ENCODE assay signal across 8 mouse cellular contexts in the genomic region with DNA sequence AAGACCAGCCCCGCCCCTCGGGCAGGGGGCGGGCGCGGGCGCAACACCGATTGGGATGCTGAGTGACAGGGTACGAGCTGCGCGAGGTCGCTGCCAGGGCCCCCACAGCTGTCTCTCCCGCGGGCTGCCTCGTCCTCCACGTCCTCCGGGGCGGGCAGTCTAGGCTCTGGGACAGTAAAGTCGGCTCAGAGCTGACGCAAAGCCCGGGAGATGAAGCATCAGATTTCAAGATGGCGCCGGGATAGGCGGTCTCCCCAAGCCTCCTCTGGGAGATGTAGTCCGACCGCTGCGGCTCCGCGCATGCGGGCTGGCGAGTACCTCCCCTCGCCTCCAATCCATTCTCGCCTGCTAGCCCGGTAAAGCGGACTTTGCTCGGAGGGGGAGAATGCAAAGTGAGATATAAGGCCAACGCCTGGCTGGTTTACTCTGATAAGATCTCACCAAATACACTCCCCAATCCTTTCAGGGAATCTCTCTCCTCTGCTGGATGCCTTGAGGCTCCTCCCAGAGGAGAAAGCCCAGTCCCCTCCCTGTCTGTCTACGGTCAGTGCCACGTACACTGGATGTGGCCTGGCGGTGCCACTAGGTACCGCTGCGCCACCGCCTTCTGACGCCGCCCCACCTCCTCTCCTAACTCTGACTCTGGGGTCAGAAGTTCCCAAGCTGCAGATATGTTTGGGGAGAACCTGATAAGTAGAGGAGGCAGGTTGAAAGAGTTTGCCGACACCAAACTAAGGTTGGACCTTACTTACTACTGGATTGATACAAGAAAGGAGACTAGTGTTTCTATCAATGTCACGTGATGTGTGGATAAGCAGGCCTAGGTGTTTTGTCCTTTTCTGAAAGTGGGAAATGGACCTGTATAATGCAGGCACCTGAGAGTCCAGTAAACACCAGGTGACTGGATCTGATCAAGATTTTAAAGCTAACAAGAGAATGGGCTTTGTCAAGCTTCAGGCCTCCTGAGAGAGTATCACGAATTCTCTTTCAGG.
DNase-seq lines count a peak whose midpoint lies in the region; ATAC-seq and TF ChIP-seq lines count a peak whose summit lies in the region.

No protein-coding gene starts in this region.

- no peaks in the 10 kb centered on the region for H3K27me3 ChIP-seq in CH12.LX (replicated peaks)
- no peaks in the 10 kb centered on the region for H3K27me3 ChIP-seq in forebrain, embryonic 12.5 days
- no peaks in the 10 kb centered on the region for H3K27me3 ChIP-seq in heart, postnatal 0 days (ENCODE audit: control insufficient read depth, insufficient read depth, low read length)
- H3K27me3 ChIP-seq in liver, embryonic 16.5 days (ENCODE audit: control insufficient read depth, insufficient read depth, low read depth, low read length), result peaks cover 17% of the 10 kb centered on the region
- no peaks in the 10 kb centered on the region for H3K27me3 ChIP-seq in neural tube, embryonic 13.5 days
- no peaks in the 10 kb centered on the region for H3K27me3 ChIP-seq in testis, adult 2 months (ENCODE audit: control insufficient read depth, insufficient read depth, low read length)

- ATAC-seq in forebrain, embryonic 12.5 days (ENCODE audit: low FRiP score), result peak; percentile 98
- peak; percentile 96 for ATAC-seq in heart, postnatal 0 days (ENCODE audit: insufficient read depth, low read depth)
- ATAC-seq in liver, embryonic 16.5 days (ENCODE audit: low read depth), result peak; percentile 92
- ATAC-seq in neural tube, embryonic 13.5 days (ENCODE audit: low read depth), result peak; percentile 98

- peak overlapping the region; percentile 40; the same call in 1 of the 2 replicates for H3K27ac ChIP-seq in CH12.LX (ENCODE audit: insufficient read depth, low read depth)
- peak overlapping the region; percentile 95 for H3K27ac ChIP-seq in forebrain, embryonic 12.5 days
- peak overlapping the region; percentile 67 for H3K27ac ChIP-seq in heart, postnatal 0 days (ENCODE audit: low read depth)
- peak overlapping the region; percentile 70 for H3K27ac ChIP-seq in liver, embryonic 16.5 days (ENCODE audit: low read length)
- H3K27ac ChIP-seq in neural tube, embryonic 13.5 days (replicated peaks), result peak overlapping the region; percentile 96
- peak overlapping the region; percentile 56 for H3K27ac ChIP-seq in testis, adult 2 months (ENCODE audit: control insufficient read depth, insufficient read depth, low read depth, low read length)

- H3K9ac ChIP-seq in CH12.LX (ENCODE audit: insufficient read depth, low read depth), result peak overlapping the region; percentile 53
- H3K9ac ChIP-seq in forebrain, embryonic 12.5 days, result peak overlapping the region; percentile 80
- peak overlapping the region; percentile 60 for H3K9ac ChIP-seq in heart, postnatal 0 days (replicated peaks; ENCODE audit: low read depth, low read length)
- H3K9ac ChIP-seq in liver, embryonic 16.5 days (ENCODE audit: low read depth, low read length), result peak overlapping the region; percentile 63
- peak overlapping the region; percentile 86 for H3K9ac ChIP-seq in neural tube, embryonic 13.5 days

- peak; percentile 92 for DNase-seq in CH12.LX (ENCODE audit: extremely low read depth)
- peak; percentile 67 for DNase-seq in c-Kit-positive CD71-positive TER-119-positive erythroid progenitor cells, embryonic 14.5 days (ENCODE audit: low spot score)
- peak; percentile 91 for DNase-seq in heart, postnatal 0 days (ENCODE audit: low spot score)
- peak; percentile 91 to 96 for DNase-seq in kidney, postnatal 4 days

- peaks cover 0 to 32% of the 10 kb centered on the region in 2 experiments; a peak in 2 of 4 replicates for H3K4me1 ChIP-seq in CH12.LX (ENCODE audit: control insufficient read depth in 1 of 2, insufficient read depth in 2 of 2)
- peaks cover 36% of the 10 kb centered on the region for H3K4me1 ChIP-seq in forebrain, embryonic 12.5 days
- H3K4me1 ChIP-seq in heart, postnatal 0 days (ENCODE audit: control insufficient read depth, insufficient read depth), result no peaks in the 10 kb centered on the region
- H3K4me1 ChIP-seq in liver, embryonic 16.5 days (ENCODE audit: control insufficient read depth, low read depth, low read length), result no peaks in the 10 kb centered on the region; the same call in 1 of the 2 replicates
- H3K4me1 ChIP-seq in neural tube, embryonic 13.5 days (replicated peaks), result peaks cover 42% of the 10 kb centered on the region
- H3K4me1 ChIP-seq in testis, adult 2 months (ENCODE audit: control insufficient read depth, insufficient read depth, low read length), result peaks cover 11% of the 10 kb centered on the region

- no peak for TF ChIP-seq EP300 in CH12.LX (IDR thresholded peaks at IDR 0.05; ENCODE audit: low read length)
- TF ChIP-seq EP300 in heart, postnatal 0 days (IDR thresholded peaks at IDR 0.05; ENCODE audit: low read depth), result no peak

- in situ Hi-C loops in CH12.LX (cut with MboI; ENCODE audit: low pct_ligation_motif_present, low pct_unique_long_range_greater_than_20kb, low sequenced_read_pairs), result loop anchor here (5.0 to 25.0 kb wide), 3 partner anchors 86 to 569 kb away; partner anchors contain the start of gene Phgdh

- H3K4me3 ChIP-seq in CH12.LX (replicated peaks in 1 of 3; ENCODE audit: low read depth in 2 of 3, low read length in 2 of 3, poor library complexity in 1 of 3), result peak overlapping the region; percentile 73 to 93 (median 80)
- H3K4me3 ChIP-seq in forebrain, embryonic 12.5 days (replicated peaks), result peak overlapping the region; percentile 74
- peak overlapping the region; percentile 67 for H3K4me3 ChIP-seq in heart, postnatal 0 days (ENCODE audit: low read depth, low read length)
- H3K4me3 ChIP-seq in liver, embryonic 16.5 days (ENCODE audit: low read depth, low read length), result peak overlapping the region; percentile 64
- H3K4me3 ChIP-seq in neural tube, embryonic 13.5 days, result peak overlapping the region; percentile 74
- H3K4me3 ChIP-seq in testis, adult 2 months (ENCODE audit: control insufficient read depth, low read depth, low read length), result peak overlapping the region; percentile 90

- 4% methylated on average over 47 of the region's 47 CpGs for WGBS in forebrain, embryonic 12.5 days
- WGBS in heart, postnatal 0 days, result 2% methylated on average over 47 of the region's 47 CpGs
- WGBS in liver, embryonic 16.5 days (ENCODE audit: insufficient replicate concordance), result 2% methylated on average over 47 of the region's 47 CpGs
- 3% methylated on average over 47 of the region's 47 CpGs for WGBS in neural tube, embryonic 13.5 days

- peaks cover 0 to 14% of the 10 kb centered on the region in 2 experiments for H3K36me3 ChIP-seq in CH12.LX (replicated peaks in 1 of 2; ENCODE audit: control insufficient read depth in 1 of 2, insufficient read depth in 1 of 2, low read length in 1 of 2)
- no peaks in the 10 kb centered on the region for H3K36me3 ChIP-seq in forebrain, embryonic 12.5 days (replicated peaks)
- H3K36me3 ChIP-seq in heart, postnatal 0 days (replicated peaks; ENCODE audit: control insufficient read depth, insufficient read depth, low read length), result peaks cover 27% of the 10 kb centered on the region
- no peaks in the 10 kb centered on the region for H3K36me3 ChIP-seq in liver, embryonic 16.5 days (ENCODE audit: control insufficient read depth, insufficient read depth)
- H3K36me3 ChIP-seq in neural tube, embryonic 13.5 days, result no peaks in the 10 kb centered on the region
- no peaks in the 10 kb centered on the region for H3K36me3 ChIP-seq in testis, adult 2 months (ENCODE audit: control insufficient read depth, insufficient read depth, low read length)

- TF ChIP-seq RAD21 in CH12.LX (IDR thresholded peaks at IDR 0.05; ENCODE audit: low read depth, low read length), result peak; percentile 75

- peaks cover 16% of the 10 kb centered on the region; the same call in 1 of the 2 replicates for H3K79me2 ChIP-seq in CH12.LX (replicated peaks; ENCODE audit: control insufficient read depth, extremely low read depth, insufficient read depth, poor library complexity, severe bottlenecking)

- H3K9me3 ChIP-seq in CH12.LX (replicated peaks; ENCODE audit: low read length), result no peaks in the 10 kb centered on the region
- H3K9me3 ChIP-seq in forebrain, embryonic 12.5 days, result no peaks in the 10 kb centered on the region
- H3K9me3 ChIP-seq in heart, postnatal 0 days (replicated peaks; ENCODE audit: control insufficient read depth, low read length), result no peaks in the 10 kb centered on the region
- H3K9me3 ChIP-seq in liver, embryonic 16.5 days (replicated peaks; ENCODE audit: control insufficient read depth, low read length), result no peaks in the 10 kb centered on the region
- H3K9me3 ChIP-seq in neural tube, embryonic 13.5 days, result no peaks in the 10 kb centered on the region

- peak; percentile 74 for TF ChIP-seq POLR2A in CH12.LX (IDR thresholded peaks at IDR 0.05; ENCODE audit: low read depth, low read length)
- no peak; the same call in none of the 2 replicates for TF ChIP-seq POLR2A in testis, adult 2 months (IDR thresholded peaks at IDR 0.05; ENCODE audit: control insufficient read depth, low read depth, low read length)

- TF ChIP-seq CTCF in CH12.LX (conservative IDR thresholded peaks at IDR 0.05 in 1 of 2, IDR thresholded peaks at IDR 0.05 in 1 of 2; ENCODE audit: low read depth in 2 of 2, low read length in 2 of 2), result peak in 1 of 2 experiments; percentile 78; a peak in 2 of 4 replicates
- TF ChIP-seq CTCF in heart, postnatal 0 days (IDR thresholded peaks at IDR 0.05; ENCODE audit: low read depth), result peak; percentile 69
- peak; percentile 54; the same call in 1 of the 2 replicates for TF ChIP-seq CTCF in testis, adult 2 months (IDR thresholded peaks at IDR 0.05; ENCODE audit: control insufficient read depth, insufficient read depth, insufficient replicate concordance, low read depth, low read length)

- no peak overlapping the region; the same call in 1 of the 2 replicates for H3K4me2 ChIP-seq in CH12.LX (ENCODE audit: insufficient read depth, low read depth, poor library complexity, severe bottlenecking)
- peak overlapping the region; percentile 83 for H3K4me2 ChIP-seq in forebrain, embryonic 12.5 days
- peak overlapping the region; percentile 76 for H3K4me2 ChIP-seq in heart, postnatal 0 days (ENCODE audit: low read depth, low read length)
- H3K4me2 ChIP-seq in liver, embryonic 16.5 days (ENCODE audit: low read depth, low read length), result peak overlapping the region; percentile 79
- H3K4me2 ChIP-seq in neural tube, embryonic 13.5 days, result peak overlapping the region; percentile 91

- dilution Hi-C loops in CH12.LX (cut with MboI; ENCODE audit: extremely low pct_ligation_motif_present, extremely low pct_unique_long_range_greater_than_20kb, low sequenced_read_pairs), result no loop called here

TF ChIP-seq in CH12.LX, 34 proteins besides CTCF, POLR2A, EP300 and RAD21 (continues in another document):
- TF ChIP-seq TBP (conservative IDR thresholded peaks at IDR 0.05; ENCODE audit: low read depth, low read length), result 0 out of 2 replicates have a peak, but pooled peaks have one; percentile 14
- peak; percentile 67 for TF ChIP-seq MAZ (IDR thresholded peaks at IDR 0.05; ENCODE audit: low read depth, low read length)
- TF ChIP-seq MAFK (IDR thresholded peaks at IDR 0.05; ENCODE audit: insufficient replicate concordance, low read length), result no peak
- peak; percentile 84; the same call in 1 of the 2 replicates for TF ChIP-seq KAT2A (IDR thresholded peaks at IDR 0.05; ENCODE audit: insufficient replicate concordance, low read length)
- TF ChIP-seq SMC3 (IDR thresholded peaks at IDR 0.05; ENCODE audit: low read depth, low read length), result peak; percentile 60
- peak; percentile 78 for TF ChIP-seq USF2 (conservative IDR thresholded peaks at IDR 0.05; ENCODE audit: low read depth, low read length)

Comparison
In these comparisons a context has a peak if more than half of its experiments do, and no peak if none do; other contexts are left out.
1. Peak in every context shown above with its lines: DNase-seq, ATAC-seq, H3K4me3 ChIP-seq and H3K27ac ChIP-seq.
2. H3K27ac ChIP-seq: peak in every context shown above with its lines; median percentile 96 in neural tube, embryonic 13.5 days; 95 in forebrain, embryonic 12.5 days; 70 in liver, embryonic 16.5 days; 67 in heart, postnatal 0 days; 56 in testis, adult 2 months; 40 in CH12.LX.